Mouse (Mus musculus) small intestine, adult 2 months (tissue): ENCODE measurements around the gene Trim26.

Experiments used
- CTCF ChIP-seq: fragments of 200-500 bp; IDR thresholded peaks from 2 replicates; pipeline ENCODE4 v1.5.1; 2012; ENCODE audit warnings: low read depth, mild to moderate bottlenecking, control low read depth, inconsistent platforms, low read length, moderate library complexity, mixed read lengths; ENCODE audit not compliant: insufficient replicate concordance, insufficient read length; ENCODE audit errors: extremely low read depth
- POLR2A ChIP-seq: fragments of 200-500 bp; IDR thresholded peaks from 2 replicates; pipeline ENCODE4 v1.6.1; 2012; ENCODE audit warnings: low read depth, mild to moderate bottlenecking, control low read depth, inconsistent platforms, low read length, moderate library complexity

DNA sequence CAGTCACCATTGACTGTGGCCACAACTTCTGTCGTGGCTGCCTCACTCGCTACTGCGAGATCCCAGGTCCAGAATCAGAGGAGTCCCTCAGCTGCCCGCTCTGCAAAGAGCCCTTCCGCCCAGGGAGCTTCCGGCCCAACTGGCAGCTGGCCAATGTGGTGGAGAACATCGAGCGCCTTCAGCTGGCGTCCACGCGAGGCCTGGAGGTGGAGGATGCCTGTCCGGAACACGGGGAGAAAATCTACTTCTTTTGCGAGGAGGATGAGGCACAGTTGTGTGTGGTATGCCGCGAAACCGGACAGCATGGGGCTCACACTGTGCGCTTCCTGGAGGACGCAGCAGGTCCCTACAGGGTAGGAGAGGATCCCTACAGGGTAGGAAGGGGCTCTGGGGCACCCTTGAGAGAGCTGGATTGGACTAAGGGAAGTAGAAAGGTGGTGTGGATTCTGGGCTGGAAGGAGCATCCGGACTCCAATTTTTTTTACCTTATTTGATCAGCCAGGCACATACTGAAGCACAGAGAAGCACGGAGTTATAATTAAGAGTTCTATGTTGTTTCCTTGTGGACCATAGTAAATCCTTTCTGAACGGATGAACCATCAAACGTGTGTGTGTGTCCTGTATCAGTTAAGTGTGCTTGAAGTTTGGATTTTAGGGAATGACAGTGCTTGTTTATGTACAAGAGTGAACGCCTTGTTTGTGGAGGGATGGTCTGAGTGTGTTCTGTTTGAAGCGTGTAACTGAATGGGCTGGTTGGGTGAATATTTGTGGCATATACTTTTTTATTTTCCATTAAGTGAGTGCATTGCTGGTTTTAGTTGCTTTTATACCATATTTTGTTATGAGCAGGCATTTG is 33.2 kb downstream of the Trim26 start:
- no peak for TF ChIP-seq CTCF
- no peak for TF ChIP-seq POLR2A
